Mouse (Mus musculus): ENCODE results near the gene Tmem175.
A peak's percentile ranks its signal among the peaks of the same experiment; 100 is the strongest.
"Not testable (repeated sequence)": the region's sequence is repeated elsewhere in the genome, so short reads cannot be mapped to it uniquely, and the experiment has no call there.

The Tmem175 gene

GRCm38 (mm10) chr5:108629634-108630483 lies at the start of gene Tmem175, which contains the start of gene Gak:
Gene Tmem175, plus strand, starts transcription at chr5:108629770.
Gene Gak, minus strand, starts transcription at chr5:108629755.
- DNase-seq (ENCODE audit: low spot score) = peak; percentile 91

GRCm38 (mm10) chr5:108581361-108581891 lies 48.1 kb upstream of the Tmem175 start:
- DNase-seq (ENCODE audit: low spot score) = no peak

- peak; percentile 68 for DNase-seq (ENCODE audit: low spot score)
Measured at GRCm38 (mm10) chr5:108599923-108600322, 29.6 kb upstream of the Tmem175 start.

- no peak for DNase-seq (ENCODE audit: low spot score)
Measured at GRCm38 (mm10) chr5:108602537-108602936, 27.0 kb upstream of the Tmem175 start.

DNA sequence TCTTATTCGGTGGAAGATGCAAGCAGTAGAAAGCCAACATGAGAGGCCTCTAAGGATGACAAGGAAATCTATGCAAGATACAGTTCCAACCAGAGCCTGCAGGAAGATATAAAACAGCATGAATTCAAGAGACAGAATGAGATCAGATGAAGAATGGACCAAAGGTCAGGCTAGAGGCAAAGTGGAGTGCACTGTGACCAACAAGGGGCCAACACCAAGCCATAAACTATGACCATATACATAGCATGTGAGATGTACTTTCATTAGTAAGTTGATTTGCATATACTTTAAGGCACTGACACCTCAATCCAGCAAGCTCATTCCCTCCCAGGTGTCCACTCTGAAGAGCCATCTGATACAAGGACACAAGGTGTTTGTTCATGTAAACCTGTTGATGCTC lies 19.1 kb upstream of the Tmem175 start:
- no peak for DNase-seq (ENCODE audit: low spot score)

DNA sequence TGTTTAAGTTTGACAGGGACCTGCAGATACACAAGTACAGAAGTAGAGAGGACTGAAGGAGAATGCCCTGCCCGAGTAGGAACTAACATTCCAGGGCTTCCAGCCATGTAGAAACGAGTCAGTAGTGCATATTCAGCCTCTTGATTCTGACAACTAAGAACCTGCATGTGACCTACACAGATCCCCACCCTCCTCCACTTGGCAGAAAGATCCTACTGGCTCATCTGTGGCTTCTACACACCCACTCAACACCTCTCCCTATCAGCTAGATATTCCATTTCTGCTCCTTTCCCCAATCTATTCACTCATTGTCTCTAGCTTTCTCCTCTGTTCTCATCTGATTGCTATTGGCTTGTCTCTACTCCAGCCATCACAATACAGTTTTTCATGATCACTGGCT lies 7.7 kb upstream of the Tmem175 start:
- DNase-seq (ENCODE audit: low spot score) = no peak

DNA sequence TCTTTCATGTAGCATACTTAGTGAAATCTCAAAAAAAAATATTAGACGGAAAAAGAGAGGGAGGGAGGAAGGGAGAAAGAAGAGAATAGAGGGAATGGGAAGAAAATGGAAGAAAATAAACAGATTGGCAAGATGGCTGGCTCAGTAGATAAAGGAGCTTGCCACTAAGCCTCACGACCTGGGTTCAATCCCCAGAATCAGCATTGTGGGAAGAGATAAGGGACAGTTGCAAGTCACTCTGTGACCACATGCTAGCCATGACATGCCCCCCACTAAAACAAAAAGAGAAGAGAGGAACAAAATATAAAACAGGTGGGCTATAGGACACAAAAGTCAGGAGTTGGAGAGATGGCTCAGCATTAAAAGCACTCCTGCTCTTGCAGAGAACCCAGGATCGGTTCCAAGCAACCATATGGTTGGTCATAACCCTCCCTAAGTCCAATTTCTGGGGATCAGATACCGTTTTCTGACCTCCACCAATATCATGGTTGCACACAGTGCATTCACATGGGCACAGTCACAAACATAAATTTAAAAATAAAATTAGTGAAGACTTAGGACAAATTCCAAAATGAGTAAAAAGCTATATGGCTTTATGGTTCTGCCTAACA lies 3.4 kb upstream of the Tmem175 start:
- DNase-seq (ENCODE audit: low spot score) = no peak

- DNase-seq (ENCODE audit: low spot score) = peak; percentile 28
Measured at GRCm38 (mm10) chr5:108628891-108629633, 508 bp upstream of the Tmem175 start.

- DNase-seq (ENCODE audit: low spot score) = no peak
Measured at GRCm38 (mm10) chr5:108633676-108634075, 4.1 kb downstream of the Tmem175 start.

DNA sequence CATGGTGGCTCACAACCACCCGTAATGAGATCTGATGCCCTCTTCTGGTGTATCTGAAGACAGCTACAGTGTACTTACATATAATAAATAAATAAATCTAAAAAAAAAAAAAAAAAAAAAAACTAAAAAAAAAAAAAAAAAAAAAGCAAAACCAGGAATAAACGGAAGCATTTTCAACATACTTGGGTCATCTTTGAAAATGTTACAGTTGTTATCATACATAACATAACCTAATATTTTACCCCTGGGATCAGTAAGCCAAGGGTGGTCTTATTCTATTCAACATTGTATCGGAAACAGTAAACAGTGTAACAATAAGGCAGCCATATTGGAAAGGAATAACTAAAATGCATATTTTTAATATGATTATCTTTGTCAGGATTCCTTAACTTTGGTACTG lies 4.5 kb downstream of the Tmem175 start:
- not testable (repeated sequence) for DNase-seq (ENCODE audit: low spot score)

- no peak for DNase-seq (ENCODE audit: low spot score)
Measured at GRCm38 (mm10) chr5:108636172-108636571, 6.6 kb downstream of the Tmem175 start.

DNA sequence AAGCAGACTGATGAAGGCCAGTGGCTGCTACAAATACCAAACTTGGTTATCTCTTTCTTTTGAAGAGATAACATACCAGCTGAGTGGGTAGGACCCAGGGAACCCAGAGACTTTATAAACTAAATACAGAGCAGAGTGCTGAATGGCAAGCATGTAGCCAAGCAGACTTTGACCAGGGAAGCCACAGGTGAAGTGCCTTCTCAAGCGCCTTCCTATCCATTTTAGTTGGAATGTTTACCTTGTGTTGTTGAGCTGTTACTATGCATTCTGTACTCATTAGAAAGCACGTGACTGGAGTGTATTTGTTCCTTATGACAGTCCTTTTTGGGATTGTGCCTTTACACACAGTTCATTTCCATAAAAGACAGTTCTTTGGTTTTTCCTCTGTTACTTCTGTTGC lies 14.1 kb downstream of the Tmem175 start:
- DNase-seq (ENCODE audit: low spot score) = no peak

GRCm38 (mm10) chr5:108645651-108646342 lies 16.2 kb downstream of the Tmem175 start:
- DNase-seq (ENCODE audit: low spot score) = peak; percentile 12

- no peak for DNase-seq (ENCODE audit: low spot score)
Measured at GRCm38 (mm10) chr5:108646343-108646660, 16.7 kb downstream of the Tmem175 start.

DNA sequence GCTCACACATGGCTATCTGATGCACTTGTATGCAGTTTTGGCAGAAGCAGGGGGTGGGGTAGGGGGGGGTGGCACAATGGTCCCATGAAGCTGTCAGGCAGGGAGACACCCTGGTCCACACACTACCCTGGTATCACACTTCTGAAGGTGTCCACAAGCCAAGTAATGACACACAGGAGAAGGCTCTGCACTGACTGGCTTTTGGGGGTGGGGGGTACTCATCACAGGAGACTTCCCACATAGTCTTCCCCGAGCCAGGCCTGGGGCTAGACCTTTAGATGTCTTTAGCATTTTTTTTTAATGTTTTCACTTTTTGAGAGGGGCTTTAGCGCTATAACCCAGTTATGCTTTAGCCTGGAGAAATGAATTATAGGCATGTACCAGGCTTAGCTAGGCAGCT lies 17.7 kb downstream of the Tmem175 start:
- no peak for DNase-seq (ENCODE audit: low spot score)

- DNase-seq (ENCODE audit: low spot score) = no peak
Measured at GRCm38 (mm10) chr5:108647820-108648465, 18.4 kb downstream of the Tmem175 start.

DNA sequence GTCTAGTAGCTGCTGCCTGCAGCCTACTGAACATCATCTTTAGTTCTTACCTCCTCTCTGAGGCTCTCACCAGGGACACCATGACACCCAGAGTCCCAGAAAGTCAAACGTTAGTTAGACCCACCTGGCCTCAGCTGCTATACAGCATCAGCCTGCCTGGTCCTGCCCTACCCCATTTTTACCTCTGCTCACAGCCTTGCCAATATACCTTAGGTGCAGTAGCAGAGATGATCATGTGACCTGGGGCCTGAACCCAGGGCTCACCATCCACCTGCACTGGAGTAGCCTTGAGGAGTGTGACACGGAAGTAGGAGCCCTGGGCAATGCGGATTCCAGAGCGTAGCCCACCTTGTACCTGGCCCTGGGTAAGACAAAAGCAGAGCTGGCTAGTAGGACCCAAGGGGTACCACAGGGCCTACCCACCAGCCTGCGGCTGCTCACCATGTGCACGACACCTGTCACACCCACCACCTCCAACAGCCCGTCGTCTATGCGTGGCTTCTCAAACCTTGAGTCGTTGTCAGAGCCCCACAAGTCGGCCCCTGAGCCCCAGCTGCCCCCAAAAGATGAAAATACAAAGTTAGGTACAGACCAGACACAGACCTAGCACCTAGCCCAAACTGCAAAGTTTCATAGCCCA lies 19.5 kb downstream of the Tmem175 start:
- no peak for DNase-seq (ENCODE audit: low spot score)

- DNase-seq (ENCODE audit: low spot score) = no peak
Measured at GRCm38 (mm10) chr5:108650341-108650740, 20.8 kb downstream of the Tmem175 start.

DNA sequence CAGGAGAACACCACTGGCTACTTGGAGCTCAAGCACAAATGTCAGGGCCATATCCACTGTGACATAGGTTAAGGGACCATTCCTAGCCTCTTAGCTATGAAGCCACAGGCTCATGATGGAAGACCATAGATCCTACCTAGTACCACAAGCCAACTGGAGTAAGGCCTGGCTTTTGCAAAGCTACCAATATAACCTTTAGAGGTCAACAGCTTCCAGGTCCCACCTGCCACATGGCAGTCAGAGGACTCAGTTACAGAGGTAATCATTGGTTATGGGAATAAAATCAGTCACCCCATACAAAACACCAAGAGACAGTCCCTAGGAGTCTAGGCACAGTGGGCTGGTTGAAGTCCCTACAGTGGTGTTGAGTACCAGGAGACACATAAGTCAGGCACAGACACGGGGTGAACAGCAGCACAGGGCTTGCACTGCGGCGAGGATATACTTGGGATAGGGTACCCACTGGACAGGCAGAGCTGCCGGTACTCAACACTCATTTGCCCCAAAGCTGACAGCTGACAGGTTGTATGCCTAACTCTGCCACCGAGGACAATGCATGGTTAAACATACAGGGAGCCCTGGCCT lies 21.7 kb downstream of the Tmem175 start:
- no peak for DNase-seq (ENCODE audit: low spot score)

DNA sequence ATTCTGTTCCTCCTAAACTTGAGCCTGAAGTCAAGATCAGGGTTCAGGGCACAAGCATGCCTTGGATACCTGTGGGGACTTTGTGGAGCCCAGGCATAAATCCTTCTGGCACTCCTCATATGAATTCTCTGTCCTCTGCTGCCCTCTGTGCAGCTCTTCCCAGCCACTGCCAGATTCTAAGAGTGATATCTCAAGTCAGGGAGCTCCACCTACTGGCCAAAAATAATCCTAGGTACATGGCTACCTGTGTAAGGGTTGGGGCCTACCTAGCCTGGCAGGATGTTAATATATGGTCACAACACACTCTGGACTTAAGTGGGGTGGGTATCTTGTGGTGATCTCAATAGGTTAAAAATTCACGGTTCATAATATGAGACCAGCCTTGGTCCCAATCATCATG lies 22.3 kb downstream of the Tmem175 start:
- peak; percentile 83 for DNase-seq (ENCODE audit: low spot score)

DNA sequence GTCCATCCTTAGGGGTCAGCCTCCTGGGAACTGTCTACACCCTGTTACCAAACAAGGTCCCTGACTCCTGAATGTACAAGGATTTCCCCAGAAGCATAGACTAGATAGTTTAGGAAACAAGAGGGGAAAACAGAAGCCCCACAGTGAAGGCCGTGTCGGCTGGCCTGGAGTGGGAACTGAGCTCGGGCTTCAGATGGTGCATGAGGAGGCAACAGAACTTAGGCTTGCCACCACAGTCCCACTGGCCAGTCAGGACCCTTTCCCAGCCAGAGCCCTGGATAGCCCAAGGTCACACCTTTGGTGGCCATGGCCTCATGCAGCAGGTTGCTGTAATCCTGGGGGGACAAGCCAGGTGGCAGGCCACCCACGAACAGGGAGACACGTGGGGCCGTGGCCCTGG lies 23.8 kb downstream of the Tmem175 start:
- DNase-seq (ENCODE audit: low spot score) = no peak

Data from adipocyte (in vitro differentiated cells).